Mouse (Mus musculus): ENCODE results near the gene Xlr.

Gene Xlr

GRCm38 (mm10) chrX:53797519-53797918 is at the start of gene Xlr:
Gene Xlr, minus strand, starts transcription at chrX:53797706.
- in situ Hi-C loops (cut with MboI; ENCODE audit: unreplicated experiment in 2 of 2) = loop anchor here (10.0 to 25.0 kb wide), 4 partner anchors 435 to 793 kb away; partner anchors contain the start of genes Fam122b (in 1 of the 2), Fam122c (in 1 of the 2) and Mospd1 (in 1 of the 2)

- in situ Hi-C loops (cut with MboI; ENCODE audit: unreplicated experiment in 2 of 2) = loop anchor here (10.0 to 25.0 kb wide), 4 partner anchors 437 to 794 kb away; partner anchors contain the start of genes Fam122b (in 1 of the 2), Fam122c (in 1 of the 2) and Mospd1 (in 1 of the 2)
These were observed 1.6 kb upstream of the Xlr start for GRCm38 (mm10) chrX:53799074-53799473.

GRCm38 (mm10) chrX:53776276-53776675 is 21.2 kb downstream of the Xlr start, which contains the start of gene Zfp36l3:
Gene Zfp36l3, minus strand, starts transcription at chrX:53776394.
- in situ Hi-C loops (cut with MboI; ENCODE audit: unreplicated experiment in 2 of 2) = loop anchor here (25.0 kb wide), 2 partner anchors 414 to 514 kb away; partner anchors contain the start of genes Fam122b (in 1 of the 2), Fam122c (in 1 of the 2) and Mospd1 (in 1 of the 2)

GRCm38 (mm10) chrX:53757736-53758135 is 39.8 kb downstream of the Xlr start, which contains the start of gene 1700013H16Rik:
Gene 1700013H16Rik, minus strand, starts transcription at chrX:53757831.
- in situ Hi-C loops (cut with MboI; ENCODE audit: unreplicated experiment in 2 of 2) = no loop called here

- in situ Hi-C loops (cut with MboI; ENCODE audit: unreplicated experiment in 2 of 2) = no loop called here
These were observed 44.7 kb downstream of the Xlr start for GRCm38 (mm10) chrX:53752851-53753250.

GRCm38 (mm10) chrX:53728967-53729366 is 68.5 kb downstream of the Xlr start:
- in situ Hi-C loops (cut with MboI; ENCODE audit: unreplicated experiment in 2 of 2) = no loop called here
